Mouse (Mus musculus) liver, embryonic 14.5 days (tissue): ENCODE measurements at regions not wholly inside any gene's neighbourhood (a gene's known extent, or its start where the extent isn't known, plus 50 kb on each side); places are given as distances from the start of the nearest gene placed in this dataset.

Source experiments
- ATAC-seq: fragments of 200-750 bp; cut with Nextera tagmentation; 2 replicates; pipeline ENCODE4 v1.8.0; 2017; ENCODE audit warnings: moderate number of reproducible peaks, mild to moderate bottlenecking, moderate library complexity; ENCODE audit not compliant: insufficient read depth
- DNase-seq, 3 experiments: peaks; one replicate each; pipeline ENCODE4 v3.0.0-alpha.2; 2012 to 2013; ENCODE audit warnings: low read depth in 3 of 3, low spot score in 3 of 3
- H3K27ac ChIP-seq: fragments of 300-500 bp; sonication (generic); 2 replicates; pipeline ENCODE4 v1.5.1; 2014; ENCODE audit warnings: moderate library complexity, mild to moderate bottlenecking, control low read depth, inconsistent platforms
- H3K27me3 ChIP-seq: fragments of 300-500 bp; sonication (generic); 2 replicates; pipeline ENCODE4 v1.6.1; 2014; ENCODE audit warnings: mild to moderate bottlenecking, low read length, moderate library complexity; ENCODE audit not compliant: control insufficient read depth, insufficient read depth
- H3K36me3 ChIP-seq: fragments of 300-500 bp; sonication (generic); replicated peaks from 2 replicates; pipeline ENCODE4 v1.6.1; 2014; ENCODE audit warnings: low read depth; ENCODE audit not compliant: control insufficient read depth, insufficient read depth
- H3K4me1 ChIP-seq, 2 experiments: fragments of 200-500 bp in 1 of 2; fragments of 300-500 bp in 1 of 2; sonication (generic) in 1 of 2; replicated peaks; 2 replicates each; pipeline ENCODE4 v1.6.1; 2012 to 2014; ENCODE audit warnings: antibody characterized with exemption in 1 of 2, inconsistent platforms in 1 of 2, low read length in 1 of 2; ENCODE audit not compliant: control insufficient read depth in 2 of 2, insufficient read depth in 2 of 2
- H3K4me2 ChIP-seq: fragments of 300-500 bp; sonication (generic); 2 replicates; pipeline ENCODE4 v1.6.1; 2014; ENCODE audit warnings: low read depth, mild to moderate bottlenecking, control low read depth, moderate library complexity
- H3K4me3 ChIP-seq, 2 experiments: fragments of 200-500 bp in 1 of 2; fragments of 300-500 bp in 1 of 2; sonication (generic) in 1 of 2; 2 replicates each; pipeline ENCODE4 v1.5.1; 2012 to 2014; ENCODE audit warnings: low read depth in 2 of 2, low read length in 2 of 2, mild to moderate bottlenecking in 2 of 2, control low read depth in 1 of 2, inconsistent platforms in 1 of 2, moderate library complexity in 1 of 2; ENCODE audit not compliant: insufficient read depth in 1 of 2
- H3K9ac ChIP-seq: fragments of 300-500 bp; sonication (generic); replicated peaks from 2 replicates; pipeline ENCODE4 v1.6.1; 2014; ENCODE audit warnings: mild to moderate bottlenecking, control low read depth, moderate library complexity
- H3K9me3 ChIP-seq: fragments of 300-500 bp; sonication (generic); 2 replicates; pipeline ENCODE4 v1.6.1; 2016; ENCODE audit warnings: low read length, mixed read lengths; ENCODE audit not compliant: control insufficient read depth
- CTCF ChIP-seq: IDR thresholded peaks from 2 replicates; pipeline ENCODE4 v1.5.1; 2016; ENCODE audit warnings: antibody characterized with exemption, low read depth, control low read depth
- EP300 ChIP-seq: IDR thresholded peaks from 2 replicates; pipeline ENCODE4 v1.6.1; 2016; ENCODE audit warnings: antibody characterized with exemption, low read depth
- WGBS: fragments of 180-500 bp; shearing (Covaris S2); extraction: QIAGEN DNeasy Blood & Tissue Kit; methylation state at CpG from one replicate; pipeline ENCODE4 v1.1.7; 2014; ENCODE audit not compliant: insufficient replicate concordance; 5-methylcytosine and 5-hydroxymethylcytosine counted together

GRCm38 (mm10) chr4:95215187-95215586 is 163.2 kb upstream of the Jun start:
- no peak overlapping the region for H3K4me2 ChIP-seq
- peak; percentile 43; the same call in 1 of the 2 replicates for ATAC-seq
- no peak overlapping the region for H3K4me3 ChIP-seq
- no peak for TF ChIP-seq CTCF
- TF ChIP-seq EP300: no peak
- no peaks in the 10 kb centered on the region for H3K36me3 ChIP-seq
- no peaks in the 10 kb centered on the region for H3K9me3 ChIP-seq
- no peaks in the 10 kb centered on the region for H3K27me3 ChIP-seq
- H3K4me1 ChIP-seq: no peaks in the 10 kb centered on the region
- 36% methylated on average over 7 of the region's 7 CpGs for WGBS
- H3K9ac ChIP-seq: no peak overlapping the region
- H3K27ac ChIP-seq: no peak overlapping the region
- peak in 1 of 3 experiments; percentile 23 for DNase-seq

GRCm38 (mm10) chr4:95230461-95230860 is 178.4 kb upstream of the Jun start:
- H3K4me3 ChIP-seq: no peak overlapping the region
- no peak for ATAC-seq

GRCm38 (mm10) chr4:95233034-95233433 is 181.0 kb upstream of the Jun start:
- no peaks in the 10 kb centered on the region for H3K9me3 ChIP-seq
- DNase-seq: no peak
- H3K27ac ChIP-seq: no peak overlapping the region
- H3K9ac ChIP-seq: no peak overlapping the region
- H3K27me3 ChIP-seq: no peaks in the 10 kb centered on the region
- ATAC-seq: no peak
- H3K4me2 ChIP-seq: no peak overlapping the region
- no peaks in the 10 kb centered on the region for H3K36me3 ChIP-seq
- H3K4me3 ChIP-seq: no peak overlapping the region
- no peaks in the 10 kb centered on the region for H3K4me1 ChIP-seq
- TF ChIP-seq EP300 (no peak), CTCF (no peak)

More at GRCm38 (mm10) chr4:95230461-95230860, 178.4 kb upstream of the Jun start:
- WGBS: 10% methylated on average over 1 of the region's 1 CpGs
- no peak for DNase-seq
- TF ChIP-seq CTCF: no peak
- TF ChIP-seq EP300: no peak
- Histone ChIP-seq H3K9me3 (no peaks in the 10 kb centered on the region), H3K9ac (no peak overlapping the region), H3K27ac (no peak overlapping the region), H3K4me1 (no peaks in the 10 kb centered on the region), H3K27me3 (no peaks in the 10 kb centered on the region), H3K36me3 (no peaks in the 10 kb centered on the region), H3K4me2 (no peak overlapping the region)

GRCm38 (mm10) chr4:95234030-95234555 is 182.1 kb upstream of the Jun start:
- H3K36me3 ChIP-seq: no peaks in the 10 kb centered on the region
- no peak for ATAC-seq
- no peak for DNase-seq
- H3K9me3 ChIP-seq: no peaks in the 10 kb centered on the region
- no peak overlapping the region for H3K27ac ChIP-seq
- H3K27me3 ChIP-seq: no peaks in the 10 kb centered on the region
- H3K4me3 ChIP-seq: no peak overlapping the region
- H3K4me2 ChIP-seq: no peak overlapping the region
- H3K4me1 ChIP-seq: no peaks in the 10 kb centered on the region
- no peak overlapping the region for H3K9ac ChIP-seq
- 69% methylated on average over 2 of the region's 2 CpGs for WGBS
- TF ChIP-seq EP300 (no peak), CTCF (no peak)

DNA sequence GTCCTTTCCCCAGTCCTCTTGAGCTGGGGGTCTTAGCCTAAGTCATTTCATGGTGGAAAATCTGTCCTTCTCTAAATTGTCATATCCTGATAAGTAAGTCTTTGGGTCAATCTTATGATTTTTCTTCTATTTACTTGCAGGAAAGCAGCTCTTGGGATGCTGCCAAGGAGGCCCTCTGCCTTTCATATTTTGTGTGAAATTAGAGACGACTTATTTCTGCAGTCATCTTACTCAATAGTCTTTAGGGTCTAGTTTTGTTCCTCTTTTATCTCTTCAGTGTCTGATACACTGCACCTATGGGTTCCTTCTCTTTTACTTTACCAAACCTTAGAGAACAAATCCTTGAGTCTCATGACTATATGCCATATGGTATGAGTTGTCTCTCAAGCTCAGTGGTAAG is 196.0 kb upstream of the Jun start:
- H3K27me3 ChIP-seq: no peaks in the 10 kb centered on the region
- WGBS: 24% methylated on average over 1 of the region's 1 CpGs
- H3K4me1 ChIP-seq: no peaks in the 10 kb centered on the region
- H3K9ac ChIP-seq: no peak overlapping the region
- H3K4me2 ChIP-seq: no peak overlapping the region
- DNase-seq: no peak
- no peak for TF ChIP-seq EP300
- no peak overlapping the region for H3K4me3 ChIP-seq
- H3K27ac ChIP-seq: no peak overlapping the region
- no peak for ATAC-seq
- no peaks in the 10 kb centered on the region for H3K36me3 ChIP-seq
- no peaks in the 10 kb centered on the region for H3K9me3 ChIP-seq
